Mouse (Mus musculus): ENCODE results near the gene 4922502D21Rik.
"Not testable (repeated sequence)": the region's sequence is repeated elsewhere in the genome, so short reads cannot be mapped to it uniquely, and the experiment has no call there.

4922502D21Rik gene

GRCm38 (mm10) chr6:129331610-129332009, at the start of gene 4922502D21Rik:
4922502D21Rik (minus strand) TSS chr6:129331796.
- no peak for DNase-seq

- DNase-seq = no peak
Observed at GRCm38 (mm10) chr6:129380454-129380853, 48.9 kb upstream of the 4922502D21Rik start.

- DNase-seq = no peak
Observed at GRCm38 (mm10) chr6:129374937-129375471, 43.4 kb upstream of the 4922502D21Rik start.

- no peak for DNase-seq
Observed at GRCm38 (mm10) chr6:129369374-129370132, 38.0 kb upstream of the 4922502D21Rik start.

- peak; percentile 16 for DNase-seq
Observed at GRCm38 (mm10) chr6:129365959-129366359, 34.4 kb upstream of the 4922502D21Rik start.

GRCm38 (mm10) chr6:129363942-129364341, 32.3 kb upstream of the 4922502D21Rik start:
- no peak for DNase-seq

GRCm38 (mm10) chr6:129359515-129359914, 27.9 kb upstream of the 4922502D21Rik start:
- no peak for DNase-seq

- no peak for DNase-seq
Observed at GRCm38 (mm10) chr6:129356430-129356829, 24.8 kb upstream of the 4922502D21Rik start.

- DNase-seq = no peak
Observed at GRCm38 (mm10) chr6:129355774-129356173, 24.2 kb upstream of the 4922502D21Rik start.

GRCm38 (mm10) chr6:129351091-129351490, 19.5 kb upstream of the 4922502D21Rik start:
- no peak for DNase-seq

- DNase-seq = no peak
Observed at GRCm38 (mm10) chr6:129349524-129350352, 18.1 kb upstream of the 4922502D21Rik start.

- no peak for DNase-seq
Observed at GRCm38 (mm10) chr6:129344408-129344807, 12.8 kb upstream of the 4922502D21Rik start.

GRCm38 (mm10) chr6:129342391-129342790, 10.8 kb upstream of the 4922502D21Rik start, which contains the start of gene Clec12a:
Clec12a (plus strand) TSS chr6:129342691.
- not testable (repeated sequence) for DNase-seq

- DNase-seq = no peak
Observed at GRCm38 (mm10) chr6:129337751-129338150, 6.2 kb upstream of the 4922502D21Rik start.

GRCm38 (mm10) chr6:129333674-129334078, 2.1 kb upstream of the 4922502D21Rik start:
- DNase-seq = peak; percentile 31

GRCm38 (mm10) chr6:129326568-129327150, 4.9 kb downstream of the 4922502D21Rik start:
- DNase-seq = no peak

- DNase-seq = no peak
Observed at GRCm38 (mm10) chr6:129326016-129326415, 5.6 kb downstream of the 4922502D21Rik start.

GRCm38 (mm10) chr6:129319331-129319730, 12.3 kb downstream of the 4922502D21Rik start:
- DNase-seq = no peak

GRCm38 (mm10) chr6:129318395-129318794, 13.2 kb downstream of the 4922502D21Rik start:
- no peak for DNase-seq

- DNase-seq = no peak
Observed at GRCm38 (mm10) chr6:129316463-129316862, 15.1 kb downstream of the 4922502D21Rik start.

GRCm38 (mm10) chr6:129315698-129316097, 15.9 kb downstream of the 4922502D21Rik start:
- no peak for DNase-seq

- DNase-seq = no peak
Observed at GRCm38 (mm10) chr6:129314655-129315168, 16.9 kb downstream of the 4922502D21Rik start.

GRCm38 (mm10) chr6:129312499-129312898, 19.1 kb downstream of the 4922502D21Rik start:
- no peak for DNase-seq
